Mouse (Mus musculus) neural tube, embryonic 12.5 days (tissue): ENCODE measurements around the gene Hypk. TPM values are rescaled to one million over a fixed set of nuclear protein-coding genes. Genes with fewer than 3 reads are reported as not detected.
"Not testable (repeated sequence)": the region's sequence is repeated elsewhere in the genome, so short reads cannot be mapped to it uniquely, and the experiment has no call there.

Experiments used
- ATAC-seq: fragments of 200-750 bp; cut with Nextera tagmentation; 2 replicates; pipeline ENCODE4 v1.8.0; 2017; ENCODE audit warnings: low read depth, mild to moderate bottlenecking, moderate TSS enrichment, moderate library complexity; ENCODE audit not compliant: low FRiP score
- H3K27ac ChIP-seq: fragments of 300-500 bp; sonication (generic); 2 replicates; pipeline ENCODE4 v1.5.1; 2016
- H3K27me3 ChIP-seq: fragments of 300-500 bp; sonication (generic); replicated peaks from 2 replicates; pipeline ENCODE4 v1.6.1; 2016; ENCODE audit warnings: mild to moderate bottlenecking
- H3K36me3 ChIP-seq: fragments of 300-500 bp; sonication (generic); 2 replicates; pipeline ENCODE4 v1.6.1; 2016; ENCODE audit warnings: mild to moderate bottlenecking
- H3K4me1 ChIP-seq: fragments of 300-500 bp; sonication (generic); 2 replicates; pipeline ENCODE4 v1.6.1; 2016
- H3K4me2 ChIP-seq: fragments of 300-500 bp; sonication (generic); replicated peaks from 2 replicates; pipeline ENCODE4 v1.6.1; 2016; ENCODE audit warnings: mild to moderate bottlenecking
- H3K4me3 ChIP-seq: fragments of 300-500 bp; sonication (generic); 2 replicates; pipeline ENCODE4 v1.5.1; 2016
- H3K9ac ChIP-seq: fragments of 300-500 bp; sonication (generic); 2 replicates; pipeline ENCODE4 v1.6.1; 2016; ENCODE audit warnings: mild to moderate bottlenecking
- H3K9me3 ChIP-seq: fragments of 300-500 bp; sonication (generic); 2 replicates; pipeline ENCODE4 v1.6.1; 2016; ENCODE audit warnings: mild to moderate bottlenecking
- WGBS: fragments of 180-500 bp; shearing (Covaris S2); methylation state at CpG from one replicate; pipeline ENCODE4 v1.1.7; 2016; 5-methylcytosine and 5-hydroxymethylcytosine counted together
- polyA plus RNA-seq: library from polyadenylated mRNA; unstranded; fragments of >200 nt; fragmentation: Nextera tagmentation; extraction: Ambion mirVana; gene quantifications from 2 replicates; pipeline ENCODE4 v1.2.1, GENCODE M21; 2016

Gene Hypk
- polyA plus RNA-seq, 1 experiment from 2014 or later: 97.6 TPM

DNA sequence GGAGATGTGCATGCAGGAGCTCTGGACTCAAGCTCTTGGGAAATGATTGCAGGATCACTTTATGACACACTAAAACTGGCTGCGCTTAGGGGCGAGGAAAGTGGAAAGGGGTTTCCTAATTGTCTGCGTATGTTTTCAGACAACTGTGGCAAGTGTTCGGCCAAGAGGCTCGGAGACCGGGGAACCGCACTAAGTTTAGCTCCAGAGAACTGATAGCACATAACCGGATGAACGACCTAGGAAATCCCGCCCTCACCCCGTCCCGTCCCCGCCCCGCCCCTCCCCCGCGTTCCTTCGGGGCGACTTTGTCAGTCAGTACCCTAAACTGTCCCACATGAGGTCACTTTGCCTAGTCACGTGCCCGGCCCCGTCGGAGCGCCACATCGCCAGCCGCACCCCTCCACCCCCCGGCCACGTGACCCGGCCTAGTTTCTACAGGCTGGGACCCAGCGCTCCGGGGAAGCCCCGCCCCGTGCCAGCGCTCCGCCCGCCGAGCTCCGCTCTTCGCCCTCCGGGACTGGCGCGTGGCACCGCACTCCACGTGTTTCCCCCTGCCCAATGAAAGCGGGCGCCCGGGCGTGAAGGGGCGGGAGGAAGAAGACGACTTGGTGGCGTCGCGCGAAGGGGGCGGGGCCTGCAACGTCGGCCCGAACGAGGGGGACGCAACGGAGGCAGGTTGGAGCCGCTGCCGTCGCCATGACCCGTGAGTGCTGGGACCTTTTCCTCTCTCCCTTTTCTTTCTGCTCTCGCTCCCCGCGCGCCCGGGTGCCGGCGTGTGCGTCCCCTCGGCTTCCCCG, 4.2 kb upstream of the Hypk start, which contains the start of gene Serf2:
Gene Serf2, plus strand, starts transcription at position 457 of the 797 bp plus-strand sequence.
- ATAC-seq: peak; percentile 97
- Histone ChIP-seq H3K27ac (peak within 1 kb of the TSS; percentile 89), H3K9ac (peak within 1 kb of the TSS; percentile 96), H3K4me3 (peak within 1 kb of the TSS; percentile 93), H3K9me3 (no peaks in the 10 kb centered on the region), H3K36me3 (peaks cover 12% of the 10 kb centered on the region), H3K4me2 (peak within 1 kb of the TSS; percentile 84), H3K27me3 (no peaks in the 10 kb centered on the region), H3K4me1 (peaks cover 19% of the 10 kb centered on the region)
- WGBS: under 1% methylated on average over 73 of the region's 74 CpGs

DNA sequence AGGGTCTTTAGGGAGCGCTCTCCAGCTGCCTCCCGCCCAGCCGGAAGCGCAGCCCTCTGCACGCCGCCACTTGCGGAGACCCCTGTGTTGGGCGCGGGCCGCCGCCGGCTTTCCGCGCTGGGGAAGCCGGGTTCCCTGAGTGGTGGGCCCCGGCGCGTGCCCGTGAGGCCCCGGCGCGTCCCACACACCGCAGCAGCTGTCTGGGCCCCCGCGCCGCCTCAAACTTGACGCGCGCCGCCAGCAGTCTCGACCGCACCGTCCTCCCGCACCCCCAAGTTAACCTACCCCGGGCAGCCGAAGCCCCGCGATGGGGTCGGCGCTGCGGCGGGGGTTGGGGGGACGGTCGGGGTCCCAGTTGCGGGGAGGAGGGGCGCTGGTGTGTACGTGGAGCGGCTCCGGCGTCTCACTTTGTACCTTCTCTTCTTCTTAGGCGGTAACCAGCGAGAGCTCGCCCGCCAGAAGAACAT, 3.5 kb upstream of the Hypk start:
- Histone ChIP-seq H3K36me3 (peaks cover 12% of the 10 kb centered on the region), H3K4me2 (peak overlapping the region; percentile 84), H3K9ac (peak overlapping the region; percentile 96), H3K9me3 (no peaks in the 10 kb centered on the region), H3K4me1 (peaks cover 19% of the 10 kb centered on the region), H3K4me3 (peak overlapping the region; percentile 93), H3K27me3 (no peaks in the 10 kb centered on the region), H3K27ac (peak overlapping the region; percentile 89)
- under 1% methylated on average over 52 of the region's 54 CpGs for WGBS
- peak; percentile 76 for ATAC-seq

DNA sequence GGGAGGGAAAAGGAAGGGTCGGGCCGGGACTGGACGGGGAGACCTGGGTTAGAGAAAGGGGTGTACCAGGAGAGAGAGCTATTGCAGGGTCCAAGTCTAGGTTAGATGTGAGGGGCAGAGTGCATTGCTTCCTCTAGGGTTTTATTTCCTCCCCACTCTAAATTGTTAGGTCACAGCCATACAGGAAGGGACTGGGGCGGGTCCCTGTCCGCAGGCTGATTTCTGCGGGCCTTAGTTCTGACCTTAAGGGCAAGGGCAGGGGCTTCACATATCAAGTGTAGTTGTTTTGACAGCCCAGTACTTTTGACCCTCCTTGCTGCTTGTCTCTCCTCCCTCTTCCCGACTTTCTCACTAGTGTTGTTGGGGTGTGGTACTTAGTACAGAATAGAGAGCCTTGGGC, 3.0 kb upstream of the Hypk start:
- Histone ChIP-seq H3K27ac (no peak overlapping the region), H3K9me3 (no peaks in the 10 kb centered on the region), H3K4me3 (peak overlapping the region; percentile 93), H3K4me1 (peaks cover 19% of the 10 kb centered on the region), H3K27me3 (no peaks in the 10 kb centered on the region), H3K4me2 (peak overlapping the region; percentile 84), H3K9ac (peak overlapping the region; percentile 96), H3K36me3 (peaks cover 12% of the 10 kb centered on the region)
- ATAC-seq: peak; percentile 2; the same call in 1 of the 2 replicates
- WGBS: 3% methylated on average over 7 of the region's 7 CpGs

DNA sequence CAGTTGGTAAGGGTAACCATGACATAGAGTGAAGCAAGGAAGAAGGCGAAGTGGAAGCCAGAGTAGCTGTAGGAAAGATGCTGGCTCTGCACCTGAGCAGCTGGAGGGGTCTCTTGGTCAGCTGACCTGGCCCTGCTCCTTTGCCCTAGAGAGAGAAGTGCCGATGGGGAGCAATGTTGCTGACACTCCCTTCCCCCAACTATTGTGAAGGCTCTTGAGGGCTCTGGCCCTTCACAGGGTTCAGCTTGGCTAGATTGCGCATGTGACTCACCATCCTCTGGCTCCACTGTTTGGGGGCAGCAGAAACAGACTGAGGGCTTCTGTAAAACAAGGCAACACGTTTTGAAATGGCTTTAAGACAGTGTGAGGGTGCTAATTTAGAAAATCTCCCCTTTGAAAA, 729 bp upstream of the Hypk start:
- H3K9me3 ChIP-seq: no peaks in the 10 kb centered on the region
- no peak overlapping the region for H3K4me3 ChIP-seq
- peaks cover 12% of the 10 kb centered on the region for H3K36me3 ChIP-seq
- no peak overlapping the region for H3K27ac ChIP-seq
- H3K9ac ChIP-seq: no peak overlapping the region
- no peak overlapping the region for H3K4me2 ChIP-seq
- no peak for ATAC-seq
- H3K27me3 ChIP-seq: no peaks in the 10 kb centered on the region
- WGBS: 82% methylated on average over 4 of the region's 4 CpGs
- peaks cover 22% of the 10 kb centered on the region for H3K4me1 ChIP-seq

DNA sequence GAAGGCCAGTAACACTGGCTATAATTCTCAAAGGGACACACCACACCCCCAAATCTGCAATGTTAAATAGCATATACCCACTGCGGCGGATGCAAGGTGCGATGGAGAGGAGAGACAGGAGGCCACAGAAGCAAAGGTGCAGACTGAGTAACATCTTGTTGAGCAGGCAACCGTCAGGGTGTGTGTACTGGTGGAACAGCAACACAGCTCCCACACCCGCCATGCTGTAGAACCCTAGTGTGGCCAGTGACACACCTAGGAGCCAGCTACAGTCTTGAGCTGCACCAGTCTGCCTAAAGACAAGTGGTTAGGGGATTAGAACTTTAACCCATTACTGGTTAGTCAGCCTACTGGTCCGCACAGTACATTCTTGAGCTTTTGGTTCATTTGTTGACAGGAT, 827 bp downstream of the Hypk start:
- H3K36me3 ChIP-seq: peaks cover 14% of the 10 kb centered on the region

DNA sequence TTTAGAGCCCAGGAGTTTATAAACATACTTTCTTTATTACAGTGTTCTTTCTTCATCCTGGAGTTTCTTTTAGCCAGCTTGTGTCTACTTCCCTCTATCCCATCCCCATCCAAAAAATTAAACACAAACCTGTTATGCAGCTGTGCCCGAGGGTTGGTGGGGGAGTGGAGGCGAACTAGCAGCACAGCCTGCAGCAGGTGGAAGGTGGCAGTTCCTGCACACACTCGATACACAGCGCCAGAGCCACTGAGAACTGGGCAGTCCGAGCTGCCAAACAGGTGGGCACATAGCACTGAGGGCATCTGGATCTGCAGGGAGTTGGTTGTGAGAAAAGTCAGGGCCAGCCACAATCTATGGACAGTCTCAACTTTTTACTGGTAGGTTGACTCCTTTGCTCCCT, 2.4 kb downstream of the Hypk start:
- WGBS: 84% methylated on average over 5 of the region's 5 CpGs

More for the DNA sequence above, 827 bp downstream of the Hypk start:
- no peak overlapping the region for H3K4me2 ChIP-seq
- H3K4me3 ChIP-seq: no peak overlapping the region
- no peak overlapping the region for H3K9ac ChIP-seq
- WGBS: 93% methylated on average over 6 of the region's 6 CpGs
- peaks cover 25% of the 10 kb centered on the region for H3K4me1 ChIP-seq
- H3K27me3 ChIP-seq: no peaks in the 10 kb centered on the region
- ATAC-seq: no peak
- no peaks in the 10 kb centered on the region for H3K9me3 ChIP-seq
- no peak overlapping the region for H3K27ac ChIP-seq

DNA sequence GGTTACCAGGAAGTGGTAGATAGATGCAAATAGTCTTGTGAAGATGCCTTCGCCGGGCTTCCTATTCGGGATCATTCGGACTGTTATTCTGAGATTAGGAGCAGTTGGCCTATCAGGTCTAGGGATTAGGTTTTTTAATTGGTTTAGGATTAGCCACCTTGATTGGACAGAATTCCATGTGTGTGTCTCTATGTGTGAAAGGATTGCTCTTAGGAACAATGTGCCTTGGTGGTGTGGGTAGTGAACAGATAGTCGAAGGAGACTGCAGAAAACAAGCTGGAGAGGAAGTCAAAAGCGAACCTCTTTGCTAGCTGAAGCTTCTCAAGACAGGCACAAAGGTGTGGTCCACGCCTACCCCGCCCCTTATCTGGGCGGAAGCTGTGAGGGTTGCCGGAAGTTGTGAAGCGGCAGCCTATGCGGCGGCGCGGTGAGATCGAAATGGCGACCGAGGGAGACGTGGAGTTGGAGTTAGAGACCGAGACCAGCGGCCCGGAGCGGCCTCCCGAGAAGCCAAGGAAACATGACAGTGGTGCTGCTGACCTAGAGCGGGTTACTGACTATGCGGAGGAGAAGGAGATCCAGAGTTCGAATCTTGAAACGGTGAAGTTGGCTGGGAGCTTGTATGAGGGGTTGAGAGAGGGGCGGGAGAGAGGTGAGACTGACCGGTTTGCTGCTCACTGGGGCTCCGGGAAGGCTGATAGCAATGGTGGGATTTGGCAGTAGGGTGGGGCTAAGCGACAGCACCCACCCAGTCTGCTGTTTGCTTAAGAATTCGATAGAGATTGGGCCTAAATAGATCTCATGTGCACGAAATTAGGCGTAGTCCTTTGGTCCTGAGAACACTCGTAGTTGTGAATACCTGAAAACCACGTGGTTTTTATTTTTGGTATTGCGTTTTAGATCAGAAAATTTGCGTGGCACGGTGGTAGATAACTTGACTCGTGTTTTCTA, 3.9 kb downstream of the Hypk start, which contains the start of gene Serinc4:
Gene Serinc4, minus strand, starts transcription at position 90 of the 951 bp plus-strand sequence.
- 5% methylated on average over 41 of the region's 41 CpGs for WGBS
- Histone ChIP-seq H3K4me1 (peaks cover 10% of the 10 kb centered on the region), H3K4me3 (peak within 1 kb of the TSS; percentile 77), H3K9ac (peak within 1 kb of the TSS; percentile 73), H3K9me3 (no peaks in the 10 kb centered on the region), H3K36me3 (peaks cover 15% of the 10 kb centered on the region), H3K4me2 (peak within 1 kb of the TSS; percentile 69), H3K27ac (0 out of 2 replicates have a peak within 1 kb of the TSS, but pooled peaks have one; percentile 37), H3K27me3 (no peaks in the 10 kb centered on the region)
- ATAC-seq: peak; percentile 90

More for the DNA sequence above, 2.4 kb downstream of the Hypk start:
- H3K4me1 ChIP-seq: peaks cover 19% of the 10 kb centered on the region
- no peak overlapping the region for H3K4me2 ChIP-seq
- H3K9me3 ChIP-seq: no peaks in the 10 kb centered on the region
- no peak overlapping the region for H3K27ac ChIP-seq
- ATAC-seq: no peak
- H3K4me3 ChIP-seq: no peak overlapping the region
- no peak overlapping the region for H3K9ac ChIP-seq
- H3K27me3 ChIP-seq: no peaks in the 10 kb centered on the region
- H3K36me3 ChIP-seq: peaks cover 22% of the 10 kb centered on the region

DNA sequence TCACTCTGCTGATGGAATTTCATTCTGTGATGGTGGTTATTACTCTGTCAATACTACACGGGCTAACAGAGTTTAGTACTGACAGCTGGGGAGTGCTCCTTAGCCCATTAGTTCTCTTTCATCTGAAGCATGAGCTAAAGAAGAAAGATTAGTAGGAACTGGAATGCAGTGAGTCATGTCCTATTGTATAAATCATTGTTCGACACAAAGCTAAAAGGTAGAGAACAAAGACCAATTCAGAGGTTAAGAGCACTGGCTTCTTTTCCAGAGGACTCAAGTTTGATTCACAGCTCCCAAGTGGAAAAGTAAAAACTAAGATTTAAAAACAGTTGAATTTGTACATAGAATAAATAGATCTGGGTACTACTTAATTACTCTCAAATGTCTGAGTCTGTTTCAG, 7.0 kb downstream of the Hypk start:
- 64% methylated on average over 2 of the region's 2 CpGs for WGBS

DNA sequence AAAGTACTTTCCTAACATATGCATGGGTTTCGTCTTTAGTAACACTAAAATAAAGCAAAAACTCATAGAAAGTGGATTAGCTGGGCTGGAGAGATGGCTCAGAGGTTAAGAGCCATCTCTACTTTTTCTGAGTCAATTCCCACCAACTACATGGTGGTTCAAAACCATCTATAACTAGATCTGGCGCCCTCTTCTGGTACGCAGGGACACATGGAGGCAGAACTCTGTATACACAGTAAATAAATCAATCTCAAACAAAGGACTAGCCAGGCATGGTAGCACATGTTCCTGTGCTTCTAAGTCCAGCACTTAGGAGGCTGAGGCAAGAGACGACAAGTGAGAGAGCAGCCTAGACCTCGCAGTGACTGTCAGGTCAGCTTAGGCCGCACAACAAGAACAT, 15.9 kb downstream of the Hypk start:
- not testable (repeated sequence) for ATAC-seq, H3K4me3 ChIP-seq, H3K9ac ChIP-seq, H3K4me2 ChIP-seq, H3K27me3 ChIP-seq, H3K4me1 ChIP-seq, H3K36me3 ChIP-seq, H3K27ac ChIP-seq, H3K9me3 ChIP-seq
- 57% methylated on average over 4 of the region's 6 CpGs for WGBS

More for the DNA sequence above, 7.0 kb downstream of the Hypk start:
- Histone ChIP-seq H3K4me1 (peaks cover 10% of the 10 kb centered on the region), H3K27me3 (no peaks in the 10 kb centered on the region), H3K9me3 (no peaks in the 10 kb centered on the region), H3K4me2 (no peak overlapping the region), H3K9ac (no peak overlapping the region), H3K36me3 (peaks cover 10% of the 10 kb centered on the region), H3K4me3 (no peak overlapping the region), H3K27ac (no peak overlapping the region)
- no peak for ATAC-seq

DNA sequence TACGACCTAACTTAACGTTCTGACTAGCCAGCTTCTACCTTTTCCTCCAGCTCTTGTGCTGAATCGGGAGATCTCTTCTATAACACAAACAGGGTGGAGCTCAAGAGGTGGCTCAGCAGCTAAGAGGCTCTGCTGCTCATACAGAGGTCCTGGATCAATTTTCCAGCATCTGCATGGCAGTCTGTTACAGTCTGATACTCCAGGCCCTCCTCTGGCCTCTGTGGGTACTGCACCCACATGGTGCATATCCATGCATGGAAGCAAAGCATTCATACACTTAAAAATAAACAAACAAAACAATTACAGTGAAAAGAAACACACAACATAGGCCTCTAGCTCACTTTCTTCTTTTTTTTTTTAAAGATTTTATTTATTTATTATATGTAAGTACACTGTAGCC, 19.7 kb downstream of the Hypk start:
- H3K27ac ChIP-seq, ATAC-seq, H3K4me3 ChIP-seq, H3K27me3 ChIP-seq, H3K9me3 ChIP-seq, H3K9ac ChIP-seq, H3K36me3 ChIP-seq, H3K4me1 ChIP-seq: not testable (repeated sequence)
- 98% methylated on average over 3 of the region's 3 CpGs for WGBS
- H3K4me2 ChIP-seq: peak overlapping the region; percentile 75; the same call in 1 of the 2 replicates

DNA sequence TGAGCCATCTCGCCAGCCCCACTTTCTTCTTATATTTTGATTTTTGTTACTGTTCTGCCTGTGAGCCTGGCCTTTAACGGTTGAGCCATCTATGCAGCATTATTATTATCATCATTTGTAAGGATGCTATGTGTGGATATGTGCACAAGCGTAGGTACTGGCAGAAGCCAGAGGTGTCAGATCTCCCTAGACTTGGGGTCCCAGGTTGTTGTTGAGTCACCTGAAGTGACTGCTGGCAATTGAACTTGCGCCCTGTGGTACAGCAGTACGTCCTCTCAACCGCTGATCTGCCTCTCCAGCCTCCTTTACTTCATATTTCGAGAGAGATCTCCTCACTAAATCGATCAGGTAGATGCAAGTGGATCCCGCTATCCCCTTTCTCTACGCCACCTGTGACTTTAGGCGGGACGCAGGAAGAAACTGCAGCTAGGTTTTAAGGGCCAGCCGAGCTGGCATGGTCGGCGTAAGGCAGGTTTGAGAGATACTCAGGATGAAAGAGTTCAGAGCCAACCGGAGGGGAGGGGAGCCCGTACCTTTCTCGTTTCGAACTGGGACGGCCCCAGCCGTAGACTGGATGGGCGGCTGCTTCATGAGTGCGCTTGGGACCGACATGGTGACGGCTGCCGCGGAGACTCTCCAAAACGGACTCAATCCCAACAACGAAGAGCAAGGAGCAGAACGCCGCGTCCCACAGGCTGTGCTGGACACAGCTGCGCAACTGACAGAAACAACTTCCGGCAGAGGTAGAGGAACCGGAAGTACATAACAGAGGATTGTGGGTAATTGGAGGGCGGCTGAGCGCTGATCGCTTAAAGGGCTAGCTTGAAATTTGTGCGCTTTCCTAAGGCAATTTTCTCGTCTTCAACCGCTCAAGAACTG, 20.4 kb downstream of the Hypk start, which contains the start of gene Mfap1b:
Gene Mfap1b, minus strand, starts transcription at position 767 of the 879 bp plus-strand sequence.
- peak within 1 kb of the TSS; percentile 61 for H3K4me3 ChIP-seq
- H3K27me3 ChIP-seq, H3K27ac ChIP-seq, H3K9me3 ChIP-seq, H3K4me1 ChIP-seq, H3K36me3 ChIP-seq: not testable (repeated sequence)
- WGBS: 6% methylated on average over 41 of the region's 41 CpGs
- H3K4me2 ChIP-seq: peak within 1 kb of the TSS; percentile 75
- peak; percentile 92 for ATAC-seq
- peak within 1 kb of the TSS; percentile 57 for H3K9ac ChIP-seq
